Mouse (Mus musculus) gastrocnemius, adult 8-10 months (tissue): ENCODE results near the gene Pkdcc. TPM values are rescaled to one million over a fixed set of nuclear protein-coding genes. Genes with fewer than 3 reads are reported as not detected.
A peak's percentile ranks its signal among the peaks of the same experiment; 100 is the strongest.

Source experiments
- DNase-seq, 2 experiments: peaks; one replicate each; pipeline ENCODE4 v3.0.0; 2022; ENCODE audit warnings: low spot score in 2 of 2
- total RNA-seq, 4 experiments: library from RNA; stranded (reverse); gene quantifications; 2 replicates each; pipeline ENCODE4 v1.2.4; 2022

Gene Pkdcc
- total RNA-seq, 4 experiments from 2014 or later = 85.3 to 139 (median 108) TPM

- no peak for DNase-seq
Measured at GRCm38 (mm10) chr17:83211196-83211595, 3.9 kb upstream of the Pkdcc start.

- no peak for DNase-seq
Measured at GRCm38 (mm10) chr17:83212422-83212821, 2.7 kb upstream of the Pkdcc start.

DNA sequence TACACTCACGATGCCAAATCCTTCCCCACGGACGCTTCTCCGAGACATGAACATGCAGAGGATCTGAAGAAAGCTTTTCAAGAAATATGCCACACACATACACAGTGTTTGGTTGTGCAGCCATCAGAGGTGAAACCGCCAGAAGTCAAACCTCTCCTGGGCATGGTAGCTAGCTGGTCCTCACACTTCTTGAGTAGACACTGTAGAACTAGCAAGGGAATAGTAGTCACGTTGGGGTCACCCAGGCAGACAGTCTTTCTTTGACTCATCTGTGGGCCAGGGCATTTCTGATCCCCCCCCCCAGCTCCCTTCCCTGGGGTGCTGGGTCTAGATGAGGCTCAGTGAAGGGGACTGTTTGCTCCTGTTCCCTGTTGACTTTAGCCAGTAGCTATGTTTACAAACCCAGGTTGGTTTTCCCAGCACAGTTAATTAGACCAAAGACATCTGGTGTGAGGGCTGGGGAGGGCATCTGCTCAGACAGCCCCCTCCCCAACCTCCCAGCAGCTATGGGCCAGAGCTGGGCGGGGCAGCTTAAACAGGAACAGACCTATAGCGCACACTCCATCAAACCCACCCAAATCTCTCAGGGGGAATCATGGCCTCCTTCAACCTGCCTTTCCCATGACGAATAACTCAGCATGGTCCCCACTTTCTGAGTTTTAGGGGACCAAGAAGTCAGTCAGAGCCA, 1.7 kb upstream of the Pkdcc start:
- no peak for DNase-seq

DNA sequence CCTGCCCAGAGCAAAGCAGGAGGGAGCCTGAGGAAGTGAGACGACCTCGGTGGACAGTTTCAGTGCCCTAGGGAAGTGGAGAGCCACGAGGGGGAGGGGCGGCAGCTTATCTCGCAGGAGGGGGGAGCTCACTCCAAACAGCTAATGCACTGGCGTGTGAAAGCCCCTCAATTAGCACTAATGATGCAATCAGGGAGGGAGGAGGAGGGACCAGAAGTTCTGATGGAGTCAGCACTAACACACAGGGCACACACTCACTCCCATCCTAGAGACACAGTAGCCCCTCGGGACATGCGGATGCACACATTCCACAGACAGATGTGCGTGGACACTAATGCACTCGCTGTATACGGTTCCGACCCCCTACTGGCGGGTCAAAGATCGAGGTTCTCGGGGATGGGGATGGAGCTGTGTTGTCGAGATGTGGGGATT, 915 bp upstream of the Pkdcc start:
- no peak for DNase-seq

GRCm38 (mm10) chr17:83215529-83216244, 595 bp downstream of the Pkdcc start:
- peak in 1 of 2 experiments; percentile 45 for DNase-seq

DNA sequence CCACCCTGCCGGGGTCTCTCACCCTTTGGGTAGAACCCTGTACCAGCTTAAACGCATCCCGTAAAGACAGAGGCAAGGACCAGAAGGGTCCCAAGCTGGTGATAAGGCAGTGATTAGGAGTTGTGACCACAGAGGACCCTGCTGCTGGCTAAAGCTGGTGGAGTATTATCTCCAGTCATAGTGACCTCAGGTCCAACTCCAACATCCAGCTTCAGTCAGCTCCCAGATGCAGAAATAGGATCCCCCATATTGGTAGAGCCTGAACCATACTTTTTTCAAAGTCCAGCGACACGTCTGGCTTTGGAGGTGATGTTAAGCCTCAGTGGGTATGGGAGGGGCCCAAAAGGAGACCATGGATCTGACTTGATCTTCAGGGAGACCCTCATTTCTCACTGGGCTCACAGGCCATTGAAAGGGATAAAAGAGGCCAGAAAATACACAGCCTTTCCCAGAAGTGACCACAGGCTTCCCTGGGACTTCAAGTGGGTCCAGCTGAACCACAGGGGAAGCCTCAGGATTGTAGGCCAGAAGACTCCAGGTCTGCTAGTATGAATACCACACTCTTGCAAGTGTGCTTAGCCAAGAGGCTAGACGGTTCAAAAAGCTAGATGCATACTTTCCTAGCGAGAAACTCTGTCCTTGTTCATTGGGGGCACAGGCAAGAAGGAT, 1.3 kb downstream of the Pkdcc start:
- no peak for DNase-seq

DNA sequence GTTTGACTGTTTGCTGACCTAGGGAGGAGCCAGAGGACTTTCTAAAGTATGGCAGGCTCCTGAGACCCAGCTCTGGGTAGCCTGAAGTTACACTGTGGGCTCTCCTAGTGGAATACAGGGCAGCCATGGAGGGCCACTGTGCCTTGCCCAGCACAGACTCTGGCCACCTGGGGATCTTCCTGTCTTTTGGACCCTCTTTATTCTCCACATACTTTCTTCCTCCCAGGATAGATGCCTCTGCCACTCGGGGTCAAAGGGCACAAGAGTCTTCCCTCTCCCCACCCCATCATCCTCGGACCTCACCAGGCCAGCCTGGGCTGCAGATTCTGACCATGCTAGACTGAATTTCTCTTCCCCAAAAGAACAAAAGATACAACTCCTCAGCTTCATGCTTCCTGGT, 3.1 kb downstream of the Pkdcc start:
- no peak for DNase-seq

DNA sequence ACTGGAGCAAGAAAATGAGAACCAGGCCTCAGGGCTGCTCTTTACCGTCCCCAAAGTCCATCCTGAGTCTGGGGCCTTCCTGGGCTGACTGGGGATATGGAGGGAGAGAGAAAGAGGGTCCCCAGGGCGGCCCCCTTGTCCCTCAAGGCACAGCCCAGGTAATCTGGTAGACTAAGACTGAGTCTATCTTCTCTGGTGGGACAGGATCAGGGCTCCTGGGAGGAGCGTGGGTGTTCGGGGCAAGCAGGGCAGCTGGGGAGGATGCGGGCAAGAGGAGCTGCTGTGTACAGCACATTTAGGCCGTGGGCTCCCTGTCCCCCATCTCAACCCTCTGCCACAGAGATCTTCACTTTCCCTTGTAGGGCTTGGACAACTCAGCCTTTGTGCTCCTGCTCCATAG, 3.6 kb downstream of the Pkdcc start:
- no peak for DNase-seq

- DNase-seq = no peak
Measured at GRCm38 (mm10) chr17:83219351-83220287, 4.5 kb downstream of the Pkdcc start.

DNA sequence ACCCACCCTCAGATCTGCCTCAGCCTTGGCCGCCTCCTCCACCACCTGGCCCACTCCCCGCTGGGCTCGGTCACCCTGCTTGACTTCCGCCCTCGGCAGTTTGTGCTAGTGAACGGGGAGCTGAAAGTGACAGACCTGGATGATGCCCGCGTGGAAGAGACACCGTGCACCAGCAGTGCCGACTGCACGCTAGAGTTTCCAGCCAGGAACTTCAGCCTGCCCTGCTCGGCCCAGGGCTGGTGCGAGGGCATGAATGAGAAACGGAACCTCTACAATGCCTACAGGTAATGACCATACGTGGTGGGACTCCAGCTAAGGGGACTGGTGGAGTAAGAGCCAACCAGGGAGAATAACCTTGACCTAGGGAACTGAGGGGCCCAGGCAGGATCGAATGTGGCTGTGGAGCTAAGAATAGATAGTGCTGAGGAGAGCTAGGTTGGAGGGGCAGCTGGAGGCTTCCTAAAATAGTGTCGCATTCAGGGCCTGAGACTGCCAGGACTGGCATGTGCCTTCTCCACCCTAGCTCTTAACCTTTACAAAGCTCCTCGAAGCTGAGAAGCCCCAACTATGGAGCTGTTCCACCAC, 6.0 kb downstream of the Pkdcc start:
- DNase-seq = peak; percentile 65 to 83

- no peak for DNase-seq
Measured at GRCm38 (mm10) chr17:83221611-83222500, 6.8 kb downstream of the Pkdcc start.

DNA sequence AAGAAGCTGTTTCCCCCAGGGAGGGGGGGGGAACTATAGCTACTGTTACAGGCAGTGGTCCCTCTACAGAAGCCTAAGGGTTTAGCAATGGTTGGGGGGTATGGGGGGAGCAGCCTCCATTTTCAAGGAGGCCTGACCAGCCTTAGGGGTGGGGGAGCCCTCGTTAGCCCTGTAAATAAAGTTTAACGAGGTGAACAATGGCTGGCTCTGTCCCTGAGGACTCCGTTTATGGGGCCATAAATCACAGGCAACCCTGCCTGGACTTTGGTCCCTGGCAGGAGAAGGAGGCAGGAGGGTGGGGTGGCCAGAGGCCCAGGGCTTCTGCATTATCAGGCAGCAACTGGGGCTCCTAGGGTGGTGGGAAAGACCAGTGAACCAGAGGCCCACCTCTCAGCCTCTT, 7.6 kb downstream of the Pkdcc start:
- DNase-seq = no peak

- DNase-seq = no peak
Measured at GRCm38 (mm10) chr17:83224451-83224971, 9.4 kb downstream of the Pkdcc start.

GRCm38 (mm10) chr17:83226395-83226986, 11.4 kb downstream of the Pkdcc start:
- DNase-seq = no peak

DNA sequence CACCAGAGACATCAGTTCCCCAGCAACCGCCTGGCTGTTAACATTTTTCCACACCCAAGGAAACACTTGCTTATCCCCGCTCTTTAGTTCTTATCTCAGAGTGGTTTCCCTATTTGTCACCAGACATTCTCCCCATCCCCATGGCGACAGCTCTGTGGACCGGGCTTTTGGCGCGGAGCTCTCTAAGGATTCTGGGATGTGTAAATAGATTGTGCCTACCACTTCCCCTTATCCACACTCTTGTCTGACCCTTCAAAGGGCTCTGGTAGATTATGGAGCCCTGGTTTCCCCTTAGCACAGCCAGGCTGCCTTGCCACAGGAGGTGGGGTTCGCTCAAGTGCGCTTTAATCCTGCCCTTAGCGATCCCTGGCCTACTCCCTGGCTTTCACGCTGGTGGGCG, 16.3 kb downstream of the Pkdcc start:
- DNase-seq = no peak

DNA sequence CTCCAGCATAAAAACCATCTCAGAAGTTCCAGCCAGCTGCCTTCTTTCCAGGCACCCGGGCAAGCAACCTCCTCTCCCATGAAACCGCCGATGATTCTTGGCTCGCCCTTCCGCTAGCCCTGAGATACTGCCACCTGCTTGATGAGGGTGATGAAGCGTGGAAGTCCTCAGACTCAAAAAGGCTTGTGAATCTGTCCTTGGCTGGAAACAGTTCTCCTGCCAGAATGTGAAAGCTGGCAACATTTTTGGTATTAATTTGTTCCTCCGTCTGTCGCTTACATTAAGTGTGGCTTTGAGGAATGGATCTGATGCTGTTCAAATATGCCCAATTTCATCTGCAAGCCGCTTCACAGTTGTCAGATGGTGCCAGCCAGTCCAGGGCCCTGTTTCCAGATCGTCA, 20.1 kb downstream of the Pkdcc start:
- DNase-seq = no peak

GRCm38 (mm10) chr17:83236202-83236601, 21.1 kb downstream of the Pkdcc start:
- no peak for DNase-seq

GRCm38 (mm10) chr17:83238123-83239058, 23.3 kb downstream of the Pkdcc start:
- no peak for DNase-seq
